Mouse (Mus musculus) c-Kit-positive CD71-positive TER-119-positive erythroid progenitor cells, embryonic 14.5 days (primary cell): Measurements from ENCODE around the gene Camkk2.

Source experiments
- DNase-seq: peaks from one replicate; pipeline ENCODE4 v3.0.0-alpha.2; 2013; ENCODE audit warnings: low spot score

Camkk2 gene

GRCm38 (mm10) chr5:122779277-122779834 lies at the start of gene Camkk2:
TSS of gene Camkk2 (minus strand) at chr5:122779409.
- DNase-seq, result peak; percentile 67

- no peak for DNase-seq
Observed at GRCm38 (mm10) chr5:122825099-122825498, 45.9 kb upstream of the Camkk2 start.

GRCm38 (mm10) chr5:122824450-122824849 lies 45.2 kb upstream of the Camkk2 start:
- no peak for DNase-seq

- peak; percentile 42 for DNase-seq
Observed at GRCm38 (mm10) chr5:122823976-122824375, 44.8 kb upstream of the Camkk2 start.

- DNase-seq, result peak; percentile 59
Observed at GRCm38 (mm10) chr5:122822441-122822840, 43.2 kb upstream of the Camkk2 start.

- no peak for DNase-seq
Observed at GRCm38 (mm10) chr5:122821524-122821885, 42.3 kb upstream of the Camkk2 start.

- DNase-seq, result peak; percentile 98
Observed at GRCm38 (mm10) chr5:122820777-122821523, 41.7 kb upstream of the Camkk2 start, which contains the start of gene Anapc5. TSS of gene Anapc5 (minus strand) at chr5:122821339.

GRCm38 (mm10) chr5:122812699-122813098 lies 33.5 kb upstream of the Camkk2 start:
- no peak for DNase-seq

GRCm38 (mm10) chr5:122811364-122812079 lies 32.3 kb upstream of the Camkk2 start:
- peak; percentile 78 for DNase-seq

GRCm38 (mm10) chr5:122805503-122805902 lies 26.3 kb upstream of the Camkk2 start:
- DNase-seq, result no peak

- DNase-seq, result no peak
Observed at GRCm38 (mm10) chr5:122802706-122803105, 23.5 kb upstream of the Camkk2 start.

GRCm38 (mm10) chr5:122801684-122802083 lies 22.5 kb upstream of the Camkk2 start:
- no peak for DNase-seq

- DNase-seq, result no peak
Observed at GRCm38 (mm10) chr5:122800345-122801010, 21.3 kb upstream of the Camkk2 start.

- no peak for DNase-seq
Observed at GRCm38 (mm10) chr5:122799379-122800344, 20.5 kb upstream of the Camkk2 start.

GRCm38 (mm10) chr5:122798557-122799378 lies 19.6 kb upstream of the Camkk2 start:
- no peak for DNase-seq

- DNase-seq, result no peak
Observed at GRCm38 (mm10) chr5:122797866-122798265, 18.7 kb upstream of the Camkk2 start.

GRCm38 (mm10) chr5:122788696-122789095 lies 9.5 kb upstream of the Camkk2 start:
- no peak for DNase-seq

- no peak for DNase-seq
Observed at GRCm38 (mm10) chr5:122786035-122786819, 7.0 kb upstream of the Camkk2 start.

GRCm38 (mm10) chr5:122783726-122784406 lies 4.7 kb upstream of the Camkk2 start:
- DNase-seq, result no peak
